Mouse (Mus musculus) naive thymus-derived CD4-positive, alpha-beta T cell, adult 2 months (primary cell): ENCODE data around the gene Sp9.

Experiments used
- DNase-seq: peaks from one replicate; pipeline ENCODE4 v3.0.0-alpha.2; 2011; ENCODE audit warnings: low read depth

The Sp9 gene

DNA sequence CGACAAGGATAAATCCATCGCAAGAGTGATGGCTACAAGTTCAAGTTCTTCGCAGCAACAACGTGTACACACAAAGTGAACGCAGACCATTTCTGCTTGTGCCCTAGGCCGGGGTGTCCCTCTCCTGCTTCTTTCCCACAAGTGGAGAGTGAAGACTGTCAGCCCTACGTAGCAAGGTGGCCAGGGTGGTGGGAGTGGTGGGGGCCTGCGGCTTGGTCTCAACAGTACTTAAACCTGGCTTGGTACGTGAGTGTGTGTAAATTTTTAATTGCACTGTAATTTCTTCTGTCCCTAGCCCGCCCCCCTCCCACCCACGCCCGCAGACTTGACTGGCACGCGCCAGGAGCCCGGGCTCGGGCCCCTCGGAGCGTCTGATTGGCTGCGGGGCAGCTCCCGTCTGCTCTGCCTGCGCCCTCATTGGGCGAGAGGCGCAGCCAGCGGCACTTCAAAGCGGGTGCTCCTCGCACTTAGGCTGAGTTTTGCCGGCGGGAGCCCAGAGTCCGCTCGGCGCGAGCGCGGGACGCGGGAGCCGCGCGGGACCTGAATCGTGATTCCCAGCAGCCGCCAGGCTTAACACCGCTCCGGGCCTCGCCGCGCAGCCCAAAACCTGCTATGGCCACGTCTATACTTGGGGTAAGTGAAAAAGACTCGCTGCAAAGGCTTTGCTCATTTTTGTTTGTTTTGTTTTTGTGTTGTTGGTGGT lies at the start of gene Sp9:
TSS of gene Sp9 (plus strand) at position 467 of the 703 bp plus-strand sequence.
- DNase-seq, result peak; percentile 58

- DNase-seq, result no peak
These were observed 40.6 kb upstream of the Sp9 start for GRCm38 (mm10) chr2:73231081-73231480.

GRCm38 (mm10) chr2:73241299-73241698 lies 30.4 kb upstream of the Sp9 start:
- no peak for DNase-seq

DNA sequence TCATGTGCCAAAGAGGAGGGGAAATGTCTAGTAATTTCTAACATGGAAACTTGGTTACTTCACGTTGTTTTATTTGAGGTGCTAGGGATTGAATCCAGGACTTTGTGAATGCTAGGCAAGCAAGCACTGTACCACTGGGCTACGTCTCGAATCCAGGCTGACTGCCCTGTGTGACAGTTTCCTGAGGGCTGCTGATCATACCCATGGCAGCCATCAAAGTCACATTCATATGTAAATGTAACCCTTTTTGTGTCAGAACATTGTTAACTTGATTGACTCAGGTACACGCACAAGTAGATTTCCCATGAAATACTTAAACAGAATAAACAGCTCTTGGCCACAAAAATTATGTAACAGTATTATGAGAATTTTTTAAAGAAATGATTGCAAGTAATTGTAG lies 23.0 kb upstream of the Sp9 start:
- DNase-seq, result no peak

DNA sequence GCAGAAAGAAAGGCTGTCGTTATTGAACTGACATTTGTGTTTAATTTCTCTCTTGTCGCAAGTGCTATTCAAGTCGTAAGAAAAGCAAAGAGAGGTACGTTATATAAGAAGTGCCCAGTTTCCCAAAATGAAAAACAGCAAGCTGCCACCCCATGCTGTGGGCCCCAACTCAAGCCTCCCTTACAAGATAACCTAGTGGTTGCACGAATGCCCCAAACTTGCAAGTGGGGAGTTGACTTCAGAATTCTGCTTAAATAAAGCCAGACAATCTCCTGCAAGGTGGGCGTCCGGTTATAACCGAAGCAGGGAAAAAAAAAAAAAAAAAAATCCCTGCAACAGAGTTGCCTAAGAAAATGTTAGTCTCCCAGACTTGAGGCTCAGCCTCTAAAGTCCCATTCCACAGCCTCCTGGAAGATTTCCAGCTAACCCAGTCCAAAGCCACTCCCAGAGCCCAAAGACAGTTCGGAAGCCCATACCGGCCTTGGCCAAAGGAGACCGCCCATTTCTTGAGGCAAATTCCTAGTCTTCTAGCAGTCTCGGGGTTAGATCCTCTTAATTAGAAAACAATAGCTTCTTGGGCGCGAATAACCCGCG lies 8.5 kb upstream of the Sp9 start:
- DNase-seq, result no peak

DNA sequence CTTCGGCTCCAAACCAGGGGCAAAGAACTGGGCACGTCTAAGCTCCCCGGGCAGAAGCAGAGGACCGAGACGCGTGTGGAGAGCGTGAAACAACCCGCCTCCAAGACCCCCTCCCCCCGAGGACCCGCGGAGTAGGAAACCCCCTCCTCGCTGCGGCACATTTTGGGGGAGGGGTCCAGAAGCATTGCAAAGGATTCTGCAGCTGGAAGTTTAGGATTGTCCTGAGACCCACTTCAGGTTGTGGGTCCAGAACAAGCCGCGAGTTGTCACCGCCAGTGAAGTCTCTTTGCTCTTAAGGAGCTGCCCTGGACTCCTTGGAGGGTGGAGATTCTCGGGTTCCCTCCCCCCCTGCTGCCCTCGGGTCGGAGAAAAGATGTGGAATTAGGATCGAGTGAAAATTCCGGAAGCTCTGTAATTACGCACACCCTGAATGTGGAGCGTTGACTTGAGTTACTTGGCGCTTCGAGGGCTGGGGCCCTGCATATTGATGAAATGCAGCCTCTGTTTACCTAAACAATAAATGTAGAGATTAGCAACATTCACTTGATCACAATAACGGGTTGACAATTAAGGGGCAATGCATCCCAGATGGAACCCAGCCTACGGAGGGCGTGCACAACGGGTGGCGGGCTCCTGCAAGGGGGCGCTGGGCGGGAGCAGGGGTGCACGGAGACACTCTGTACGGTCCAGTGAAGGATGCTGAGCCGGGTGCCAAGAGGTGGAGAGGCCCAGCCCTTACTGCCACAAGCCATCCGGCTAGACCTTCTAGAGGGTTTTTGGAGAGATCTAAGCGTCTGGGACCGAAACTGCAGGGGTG lies 7.7 kb upstream of the Sp9 start:
- DNase-seq, result no peak

DNA sequence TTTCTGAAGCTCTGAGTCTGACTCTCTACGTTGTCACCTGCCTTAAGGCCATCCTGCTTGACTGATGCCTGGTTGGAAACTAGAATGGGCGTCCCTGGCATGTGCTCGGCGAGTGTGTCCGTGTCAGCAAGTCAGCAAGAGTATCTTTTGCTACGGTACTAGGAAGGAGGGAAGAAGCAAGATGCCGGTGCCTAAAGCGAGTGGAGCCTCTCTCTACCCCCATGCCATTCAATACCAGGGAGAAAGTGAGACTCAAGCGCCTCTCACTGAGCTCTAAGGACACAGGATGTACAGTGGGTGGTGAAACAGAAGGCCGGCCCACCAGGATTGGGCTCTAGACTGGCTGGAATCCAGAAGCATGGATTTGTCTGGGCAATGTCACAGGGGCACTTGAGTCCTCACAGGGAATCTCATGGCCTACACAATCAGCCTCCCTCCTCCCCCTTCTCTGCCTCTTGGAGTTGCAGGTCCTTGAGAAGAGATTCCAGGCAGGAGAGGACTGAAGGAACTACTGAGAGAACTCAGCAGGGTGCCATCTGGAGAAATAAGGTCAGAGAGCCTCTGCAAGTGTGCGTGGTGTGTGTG lies 7.0 kb upstream of the Sp9 start:
- DNase-seq, result no peak

- peak; percentile 19 for DNase-seq
These were observed 5.7 kb upstream of the Sp9 start for GRCm38 (mm10) chr2:73266011-73266410.

DNA sequence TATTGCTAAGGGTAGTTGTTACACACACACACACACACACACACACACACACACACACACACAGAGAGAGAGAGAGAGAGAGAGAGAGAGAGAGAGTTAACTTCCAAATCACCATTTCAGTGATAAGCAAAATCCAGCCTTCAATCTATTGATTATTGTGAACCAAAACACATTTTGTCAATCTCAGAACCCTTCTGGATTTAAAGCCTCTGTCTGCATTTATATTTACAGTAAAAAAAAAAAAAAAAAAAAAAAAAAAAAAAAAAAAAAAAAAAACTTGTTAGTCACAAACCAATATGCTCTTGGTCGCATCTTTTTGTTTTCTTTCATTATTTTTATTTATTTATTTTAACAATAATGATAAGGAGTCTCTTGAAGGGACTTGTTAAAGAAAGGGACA lies 5.1 kb upstream of the Sp9 start:
- DNase-seq, result no peak

DNA sequence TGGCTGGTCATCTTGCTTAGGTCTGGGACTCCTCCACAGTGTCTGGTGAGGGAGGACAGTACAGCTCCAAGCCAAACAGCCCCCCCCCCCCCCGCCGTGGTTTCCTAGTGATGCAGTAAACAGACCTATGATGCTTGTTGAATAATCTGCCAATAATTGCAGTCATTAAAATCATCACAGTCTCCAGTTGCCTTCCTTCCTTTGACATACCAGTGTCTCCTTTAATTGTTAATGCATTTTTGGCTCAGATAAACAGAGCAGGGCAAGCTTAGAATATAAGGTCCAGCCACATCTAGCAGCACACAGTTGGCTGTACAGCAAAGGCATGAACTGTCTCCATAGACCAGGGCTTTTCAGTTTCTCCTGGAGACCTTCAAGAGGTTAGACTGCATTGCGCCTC lies 4.5 kb upstream of the Sp9 start:
- DNase-seq, result no peak

- DNase-seq, result no peak
These were observed 3.9 kb upstream of the Sp9 start for GRCm38 (mm10) chr2:73267818-73268217.

GRCm38 (mm10) chr2:73268281-73268680 lies 3.4 kb upstream of the Sp9 start:
- peak; percentile 26 for DNase-seq

GRCm38 (mm10) chr2:73268836-73269395 lies 2.8 kb upstream of the Sp9 start:
- no peak for DNase-seq

DNA sequence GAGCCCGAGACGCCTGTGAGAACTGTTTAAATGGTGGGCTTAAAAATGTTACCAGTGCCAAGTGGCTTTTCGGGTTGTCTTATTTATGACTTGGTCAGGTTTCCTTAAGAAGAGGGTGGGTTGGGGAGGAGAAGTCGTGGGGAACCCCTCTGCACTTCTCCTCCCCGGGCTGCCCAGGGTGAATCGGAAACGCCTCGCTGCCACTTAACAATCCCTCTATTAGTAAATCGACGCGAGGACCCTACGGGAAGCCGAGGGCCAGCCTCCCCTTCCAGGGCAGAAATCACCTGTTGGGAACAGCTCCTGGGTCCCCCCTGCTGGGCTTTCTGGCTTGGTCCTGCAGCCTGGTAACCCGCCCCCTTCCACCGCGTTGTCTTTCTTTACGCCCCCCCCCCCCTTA lies 2.1 kb upstream of the Sp9 start:
- DNase-seq, result no peak

GRCm38 (mm10) chr2:73270071-73270592 lies 1.6 kb upstream of the Sp9 start:
- DNase-seq, result peak; percentile 66

DNA sequence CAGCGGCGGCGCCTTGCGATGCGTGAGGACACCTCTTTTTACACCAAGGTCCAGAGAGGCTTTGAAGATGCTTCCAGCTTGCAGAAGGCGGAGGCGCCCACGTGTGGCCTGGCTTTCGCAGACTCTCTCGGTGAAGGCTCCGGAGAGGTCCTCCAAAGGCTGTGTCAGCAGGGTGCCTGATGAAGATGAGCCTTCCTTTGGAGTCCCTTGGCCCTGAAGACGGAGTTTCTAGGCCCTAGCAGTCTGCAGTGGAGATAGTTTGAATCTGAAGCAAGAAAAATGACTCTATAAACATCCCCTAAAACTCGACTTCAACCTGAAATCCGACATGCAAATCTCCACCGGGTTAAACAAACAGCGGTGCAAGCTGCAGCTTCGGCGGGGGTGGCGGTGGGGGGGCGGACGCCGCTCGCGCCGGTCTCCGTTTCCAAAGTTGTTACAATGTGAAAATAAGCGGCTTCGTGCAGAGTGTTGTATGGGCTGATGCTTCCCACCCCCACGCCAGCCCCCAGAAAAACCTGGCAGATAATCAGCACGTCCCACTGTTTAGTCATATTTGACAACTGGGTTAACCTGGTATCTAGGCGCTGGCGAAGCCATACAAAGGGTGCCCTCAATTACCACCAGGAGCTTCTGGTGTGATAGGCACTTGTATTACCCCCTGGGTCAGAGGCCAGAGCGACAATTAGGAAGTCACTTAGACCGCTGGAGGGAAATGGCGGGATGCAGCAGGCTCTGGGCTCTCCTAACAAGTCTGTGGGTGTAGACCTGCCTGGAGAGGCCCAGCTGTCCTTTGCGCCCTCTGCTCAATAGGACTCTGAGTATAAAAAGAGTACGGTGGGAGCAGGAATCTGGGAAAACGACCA lies 899 bp upstream of the Sp9 start:
- DNase-seq, result peak; percentile 46

DNA sequence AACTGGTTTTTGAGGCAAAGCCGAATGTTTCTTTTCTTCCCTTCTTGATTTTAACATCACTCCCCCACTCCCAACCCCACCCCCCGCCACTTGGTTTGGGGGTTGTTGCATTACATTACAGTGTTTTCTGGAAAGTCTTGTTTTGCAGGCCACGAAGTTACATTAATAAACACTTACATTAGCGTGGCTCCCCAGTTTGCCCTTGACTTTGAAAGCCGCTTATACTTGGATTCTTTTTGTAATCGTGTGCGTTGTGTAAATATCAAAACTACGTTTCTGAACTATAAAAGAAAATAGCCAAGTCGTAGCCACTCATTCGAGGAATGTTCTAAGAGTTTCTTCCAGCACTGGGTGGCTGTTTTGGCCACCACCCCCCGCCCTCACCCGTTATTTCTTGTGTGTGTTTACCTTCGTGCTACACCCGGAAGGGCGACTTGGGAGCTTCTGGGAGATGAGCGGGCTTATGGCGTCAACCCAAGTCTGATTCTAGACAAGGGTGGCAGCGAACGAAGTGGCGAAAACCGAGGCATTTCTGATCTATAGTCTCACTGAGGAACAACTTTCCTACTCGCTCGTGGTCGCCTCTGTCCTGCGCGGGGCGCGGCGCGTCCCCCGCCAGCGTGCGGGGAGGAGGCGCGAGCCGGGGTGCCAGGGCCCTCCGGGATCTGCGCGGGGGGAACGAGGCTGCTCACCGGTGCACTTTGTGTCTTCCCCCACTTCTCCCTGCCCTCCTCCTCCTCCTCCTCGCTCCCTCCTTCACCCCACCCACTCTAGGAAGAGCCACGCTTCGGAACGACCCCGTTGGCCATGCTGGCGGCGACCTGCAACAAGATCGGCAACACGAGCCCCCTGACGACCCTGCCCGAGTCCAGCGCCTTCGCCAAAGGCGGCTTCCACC lies 875 bp downstream of the Sp9 start:
- DNase-seq, result peak; percentile 50

DNA sequence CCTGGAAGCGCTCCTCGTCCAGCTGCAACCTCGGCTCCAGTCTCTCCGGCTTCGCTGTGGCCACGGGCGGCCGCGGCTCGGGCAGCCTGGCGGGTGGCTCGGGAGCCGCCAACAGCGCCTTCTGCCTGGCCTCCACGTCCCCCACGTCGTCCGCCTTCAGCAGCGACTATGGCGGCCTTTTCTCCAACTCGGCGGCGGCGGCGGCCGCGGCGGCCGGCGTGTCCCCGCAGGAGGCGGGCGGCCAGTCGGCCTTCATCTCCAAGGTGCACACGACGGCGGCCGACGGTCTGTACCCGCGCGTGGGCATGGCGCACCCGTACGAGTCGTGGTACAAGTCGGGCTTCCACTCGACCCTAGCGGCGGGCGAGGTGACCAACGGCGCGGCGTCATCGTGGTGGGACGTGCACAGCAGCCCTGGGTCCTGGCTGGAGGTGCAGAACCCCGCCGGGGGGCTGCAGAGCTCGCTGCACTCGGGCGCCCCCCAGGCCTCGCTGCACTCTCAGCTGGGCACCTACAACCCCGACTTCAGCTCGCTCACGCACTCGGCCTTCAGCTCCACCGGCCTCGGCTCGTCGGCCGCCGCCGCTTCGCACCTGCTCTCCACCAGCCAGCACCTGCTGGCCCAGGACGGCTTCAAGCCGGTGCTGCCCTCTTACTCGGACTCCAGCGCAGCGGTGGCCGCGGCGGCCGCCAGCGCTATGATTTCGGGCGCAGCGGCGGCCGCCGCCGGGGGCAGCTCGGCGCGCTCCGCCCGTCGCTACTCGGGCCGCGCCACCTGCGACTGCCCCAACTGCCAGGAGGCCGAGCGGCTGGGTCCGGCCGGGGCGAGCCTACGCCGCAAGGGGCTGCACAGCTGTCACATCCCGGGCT lies 1.8 kb downstream of the Sp9 start:
- DNase-seq, result peak; percentile 48
